Mouse (Mus musculus) cerebellum, postnatal 36 days (tissue): ENCODE results near the gene Ap5b1.

ENCODE experiments used
- DNase-seq, 2 experiments: peaks; one replicate each; pipeline ENCODE4 v3.0.0; 2021 to 2022; ENCODE audit warnings: mixed read lengths in 2 of 2

Gene Ap5b1

GRCm38 (mm10) chr19:5612762-5613411 is 45.1 kb downstream of the Ap5b1 start:
- DNase-seq, result no peak

- DNase-seq, result no peak
Observed at GRCm38 (mm10) chr19:5614953-5615352, 47.1 kb downstream of the Ap5b1 start.

GRCm38 (mm10) chr19:5620007-5620406 is 52.2 kb downstream of the Ap5b1 start:
- no peak for DNase-seq
